Mouse (Mus musculus): Measurements from ENCODE around the gene Sema3e. TPM values are rescaled to one million over a fixed set of nuclear protein-coding genes. Genes with fewer than 3 reads are reported as not detected.

The Sema3e gene
- polyA plus RNA-seq (2014; fragmentation: Illumina TruSeq; extraction: RNeasy Lipid Tissue Mini Kit (QIAGEN cat#74804); ENCODE audit: low read depth, low replicate concordance) = 3.6 TPM

DNA sequence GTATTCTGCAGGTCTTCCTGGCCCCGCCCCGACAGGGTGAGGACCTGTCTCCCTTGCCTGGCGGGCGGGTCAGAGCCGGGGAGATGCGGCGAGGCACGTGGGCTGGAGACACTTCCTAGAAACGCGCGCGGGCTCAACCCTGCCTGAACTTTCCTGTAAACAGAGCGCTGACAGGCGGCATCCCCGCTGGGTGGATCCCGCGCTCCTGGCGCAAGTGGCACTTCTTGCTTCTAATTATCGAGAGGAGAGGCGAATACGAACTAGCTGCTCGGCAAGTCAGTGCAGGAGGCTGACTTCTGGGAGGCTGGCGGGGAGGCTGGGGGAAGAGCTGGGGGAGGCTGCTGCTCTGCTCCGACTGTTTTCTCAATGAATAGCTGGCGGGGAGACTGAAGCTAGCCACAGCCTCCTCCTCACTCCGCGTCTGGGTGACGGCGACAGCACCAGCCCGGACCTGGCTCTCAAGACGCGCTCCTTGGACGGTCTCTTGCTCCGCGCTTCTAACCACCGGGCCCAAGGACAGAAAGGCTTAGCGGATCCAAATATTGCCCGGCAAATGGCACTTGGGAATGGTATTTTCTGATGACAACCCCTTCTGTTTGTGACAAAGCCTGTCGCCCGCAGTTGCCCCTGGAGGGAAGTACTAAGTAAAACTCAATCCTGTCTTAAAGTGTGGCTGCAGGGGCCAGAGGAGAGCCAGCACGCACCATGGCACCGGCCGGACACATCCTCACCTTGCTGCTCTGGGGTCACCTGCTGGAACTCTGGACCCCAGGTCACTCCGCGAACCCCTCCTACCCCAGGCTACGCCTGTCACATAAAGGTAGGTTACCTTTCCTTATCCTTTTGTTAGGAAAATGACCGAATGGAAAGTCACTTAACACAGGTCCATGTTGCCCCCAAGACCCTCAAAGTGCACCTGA lies at the start of gene Sema3e:
Gene Sema3e, plus strand, starts transcription at position 72 of the 920 bp plus-strand sequence.

Other genes starting within 250 kb of the Sema3e start
- gene Speer3, start 233.7 kb upstream of the Sema3e start, polyA plus RNA-seq (2014; fragmentation: Illumina TruSeq; extraction: RNeasy Lipid Tissue Mini Kit (QIAGEN cat#74804); ENCODE audit: low read depth, low replicate concordance) = not detected

All from kidney, adult 10 weeks (tissue).